Comparison of ENCODE assay signal across 18 mouse cellular contexts in genomic region chr15:67855291-67855690, GRCm38 (mm10).
"Had no signal": no experiment of that assay in that cellular context is flagged by ENCODE, and none has a peak within 500 bp of the region (broad histone marks: within the 10 kb centered on the region; RNA-seq: fewer than 3 reads in every experiment).

No protein-coding gene starts in this region.

- H3K4me3 ChIP-seq: kidney, embryonic 15.5 days; left cerebral cortex, adult 2 months; liver, embryonic 13.5 days; midbrain, embryonic 12.5 days; myocyte; neural tube, embryonic 13.5 days; stomach, embryonic 15.5 days had no signal

- H3K9ac ChIP-seq: kidney, embryonic 15.5 days; liver, embryonic 13.5 days; midbrain, embryonic 12.5 days; neural tube, embryonic 13.5 days; stomach, embryonic 15.5 days had no signal

- H3K4me2 ChIP-seq: kidney, embryonic 15.5 days; liver, embryonic 13.5 days; midbrain, embryonic 12.5 days; neural tube, embryonic 13.5 days; stomach, embryonic 15.5 days had no signal

- H3K4me1 ChIP-seq: kidney, embryonic 15.5 days; liver, embryonic 13.5 days; midbrain, embryonic 12.5 days; neural tube, embryonic 13.5 days; stomach, embryonic 15.5 days had no signal

- H3K27me3 ChIP-seq: kidney, embryonic 15.5 days; liver, embryonic 13.5 days; midbrain, embryonic 12.5 days; neural tube, embryonic 13.5 days; stomach, embryonic 15.5 days had no signal

- H3K9me3 ChIP-seq: kidney, embryonic 15.5 days; liver, embryonic 13.5 days; midbrain, embryonic 12.5 days; neural tube, embryonic 13.5 days; stomach, embryonic 15.5 days had no signal

- H3K27ac ChIP-seq: kidney, embryonic 15.5 days; left cerebral cortex, adult 2 months; liver, embryonic 13.5 days; macrophage; midbrain, embryonic 12.5 days; neural tube, embryonic 13.5 days; stomach, embryonic 15.5 days had no signal

- H3K36me3 ChIP-seq: kidney, embryonic 15.5 days; liver, embryonic 13.5 days; midbrain, embryonic 12.5 days; neural tube, embryonic 13.5 days; stomach, embryonic 15.5 days had no signal

- DNase-seq: kidney, adult 2 months; kidney, postnatal 10 days; kidney, postnatal 36 days; layer of hippocampus, postnatal 36 days; liver, embryonic 13.5 days; lung, adult 2 months; lung, postnatal 10 days; retina, postnatal 1 day; right cerebral cortex, postnatal 25 days; spleen, adult 18-20 months; thymus, postnatal 25 days had no signal
